Mouse (Mus musculus) liver, postnatal 0 days (tissue): Measurements from ENCODE around the gene Synj1. TPM values are rescaled to one million over a fixed set of nuclear protein-coding genes. Genes with fewer than 3 reads are reported as not detected.

Experiments used
- ATAC-seq: fragments of 200-750 bp; cut with Nextera tagmentation; 2 replicates; pipeline ENCODE4 v1.8.0; 2017; ENCODE audit warnings: mild to moderate bottlenecking, moderate library complexity
- DNase-seq: peaks from one replicate; pipeline ENCODE4 v3.0.0-alpha.2; 2016
- H3K27ac ChIP-seq: fragments of 300-500 bp; sonication (generic); 2 replicates; pipeline ENCODE4 v1.5.1; 2014; ENCODE audit warnings: antibody characterized with exemption, moderate library complexity, mild to moderate bottlenecking, low read depth
- H3K27me3 ChIP-seq: fragments of 300-500 bp; sonication (generic); 2 replicates; pipeline ENCODE4 v1.6.1; 2014; ENCODE audit warnings: low read length, control low read depth, mixed read lengths; ENCODE audit not compliant: insufficient read depth
- H3K36me3 ChIP-seq: fragments of 300-500 bp; sonication (generic); replicated peaks from 2 replicates; pipeline ENCODE4 v1.6.1; 2014; ENCODE audit warnings: mild to moderate bottlenecking, control low read depth, low read length, moderate library complexity, mixed read lengths; ENCODE audit not compliant: insufficient read depth
- H3K4me1 ChIP-seq: fragments of 300-500 bp; sonication (generic); 2 replicates; pipeline ENCODE4 v1.6.1; 2014; ENCODE audit warnings: antibody characterized with exemption, mild to moderate bottlenecking, control low read depth; ENCODE audit not compliant: insufficient read depth
- H3K4me2 ChIP-seq: fragments of 300-500 bp; sonication (generic); 2 replicates; pipeline ENCODE4 v1.6.1; 2014; ENCODE audit warnings: low read depth, mild to moderate bottlenecking, low read length, moderate library complexity, mixed read lengths
- H3K4me3 ChIP-seq: fragments of 300-500 bp; sonication (generic); 2 replicates; pipeline ENCODE4 v1.5.1; 2014; ENCODE audit warnings: low read depth, low read length
- H3K9ac ChIP-seq: fragments of 300-500 bp; sonication (generic); replicated peaks from 2 replicates; pipeline ENCODE4 v1.6.1; 2014; ENCODE audit warnings: mild to moderate bottlenecking, moderate library complexity
- H3K9me3 ChIP-seq: fragments of 300-500 bp; sonication (generic); 2 replicates; pipeline ENCODE4 v1.6.1; 2016; ENCODE audit warnings: mild to moderate bottlenecking, control low read depth, low read length, mixed read lengths
- CTCF ChIP-seq: sonication (generic); IDR thresholded peaks from 2 replicates; pipeline ENCODE4 v1.5.1; 2016; ENCODE audit warnings: antibody characterized with exemption, low read depth
- EP300 ChIP-seq: IDR thresholded peaks from 2 replicates; pipeline ENCODE4 v1.6.1; 2016; ENCODE audit warnings: antibody characterized with exemption, low read depth, mild to moderate bottlenecking
- WGBS: fragments of 180-500 bp; shearing (Covaris S2); extraction: QIAGEN DNeasy Blood & Tissue Kit; methylation state at CpG from one replicate; pipeline ENCODE4 v1.1.7; 2014; ENCODE audit not compliant: insufficient replicate concordance; 5-methylcytosine and 5-hydroxymethylcytosine counted together
- polyA plus RNA-seq: library from polyadenylated mRNA; unstranded; fragments of >200 nt; fragmentation: Nextera tagmentation; extraction: Ambion mirVana; gene quantifications from 2 replicates; pipeline ENCODE4 v1.2.1, GENCODE M21; 2015

Synj1 gene
- polyA plus RNA-seq, 1 experiment from 2014 or later: 8.6 TPM

- no peaks in the 10 kb centered on the region for H3K9me3 ChIP-seq
- DNase-seq: no peak
- H3K4me3 ChIP-seq: no peak overlapping the region
- no peaks in the 10 kb centered on the region for H3K27me3 ChIP-seq
- WGBS: 88% methylated on average over 4 of the region's 4 CpGs
- peaks cover 4% of the 10 kb centered on the region; the same call in 1 of the 2 replicates for H3K4me1 ChIP-seq
- peaks cover 55% of the 10 kb centered on the region for H3K36me3 ChIP-seq
- no peak overlapping the region for H3K4me2 ChIP-seq
- H3K27ac ChIP-seq: no peak overlapping the region
- TF ChIP-seq CTCF (no peak), EP300 (no peak)
- no peak overlapping the region for H3K9ac ChIP-seq
- no peak for ATAC-seq
These were observed 4.7 kb upstream of the Synj1 start for GRCm38 (mm10) chr16:91015761-91016160.

DNA sequence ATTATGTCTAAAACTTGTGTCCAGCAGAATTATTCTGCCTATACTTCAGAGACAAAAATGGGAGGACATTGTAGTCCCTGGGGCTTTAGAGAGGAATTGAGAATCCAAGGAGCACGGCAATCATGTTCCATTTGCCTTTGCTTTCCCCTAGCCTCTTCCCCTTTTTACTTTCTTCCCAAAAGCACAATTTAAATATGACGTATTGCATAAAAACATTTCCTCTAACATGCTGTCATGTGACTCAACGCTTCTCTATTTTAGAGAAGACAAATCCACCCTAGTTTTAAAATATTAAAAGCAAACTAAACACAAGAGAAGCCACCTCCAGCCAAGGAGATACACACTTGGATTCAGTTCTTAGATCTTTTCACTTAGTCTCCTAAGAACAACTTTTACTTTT is 739 bp upstream of the Synj1 start:
- peak overlapping the region; percentile 99 for H3K4me3 ChIP-seq
- peak overlapping the region; percentile 99 for H3K4me2 ChIP-seq
- DNase-seq (no peak), ATAC-seq (no peak)
- no peaks in the 10 kb centered on the region for H3K9me3 ChIP-seq
- H3K27me3 ChIP-seq: no peaks in the 10 kb centered on the region
- 13% methylated on average over 3 of the region's 3 CpGs for WGBS
- H3K4me1 ChIP-seq: peaks cover 12% of the 10 kb centered on the region
- peak overlapping the region; percentile 97 for H3K27ac ChIP-seq
- TF ChIP-seq EP300 (no peak), CTCF (no peak)
- peaks cover 23% of the 10 kb centered on the region for H3K36me3 ChIP-seq
- peak overlapping the region; percentile 98 for H3K9ac ChIP-seq

DNA sequence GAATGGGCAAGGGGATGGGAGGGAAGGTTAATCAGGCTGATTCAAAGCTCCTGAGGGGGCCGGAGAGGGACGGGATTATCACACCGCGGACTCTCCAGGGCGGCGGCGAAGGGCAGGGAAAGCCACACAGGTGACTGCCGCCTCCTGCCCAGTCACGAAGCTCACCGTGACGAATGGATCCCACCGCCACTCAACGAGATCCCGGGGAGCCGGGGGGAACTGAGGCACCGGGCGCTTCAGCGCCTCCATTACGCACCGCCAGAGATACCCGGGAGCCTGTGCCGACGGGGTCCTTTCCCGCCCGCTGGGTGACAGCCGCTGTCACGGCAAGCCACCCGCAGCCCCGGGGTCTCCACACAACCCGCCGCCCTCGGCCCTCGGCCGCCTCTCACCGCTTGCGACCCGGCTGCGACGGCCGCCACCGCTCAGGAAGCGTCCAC is 507 bp downstream of the Synj1 start:
- H3K36me3 ChIP-seq: peaks cover 17% of the 10 kb centered on the region
- H3K9ac ChIP-seq: peak overlapping the region; percentile 98
- H3K4me2 ChIP-seq: peak overlapping the region; percentile 99
- peak overlapping the region; percentile 97 for H3K27ac ChIP-seq
- no peaks in the 10 kb centered on the region for H3K27me3 ChIP-seq
- peak overlapping the region; percentile 99 for H3K4me3 ChIP-seq
- no peaks in the 10 kb centered on the region for H3K9me3 ChIP-seq
- peaks cover 15% of the 10 kb centered on the region for H3K4me1 ChIP-seq
- TF ChIP-seq EP300: no peak
- DNase-seq (no peak), ATAC-seq (peak; percentile 52)
- WGBS: under 1% methylated on average over 41 of the region's 42 CpGs

- Histone ChIP-seq H3K9ac (peak overlapping the region; percentile 98), H3K4me1 (peaks cover 15% of the 10 kb centered on the region), H3K36me3 (peaks cover 12% of the 10 kb centered on the region), H3K4me3 (peak overlapping the region; percentile 99), H3K27ac (peak overlapping the region; percentile 97), H3K4me2 (peak overlapping the region; percentile 99), H3K9me3 (no peaks in the 10 kb centered on the region), H3K27me3 (no peaks in the 10 kb centered on the region)
- DNase-seq (no peak), ATAC-seq (no peak)
- TF ChIP-seq EP300 (no peak), CTCF (no peak)
- 1% methylated on average over 19 of the region's 19 CpGs for WGBS
These were observed 1.1 kb downstream of the Synj1 start for GRCm38 (mm10) chr16:91009942-91010529.

DNA sequence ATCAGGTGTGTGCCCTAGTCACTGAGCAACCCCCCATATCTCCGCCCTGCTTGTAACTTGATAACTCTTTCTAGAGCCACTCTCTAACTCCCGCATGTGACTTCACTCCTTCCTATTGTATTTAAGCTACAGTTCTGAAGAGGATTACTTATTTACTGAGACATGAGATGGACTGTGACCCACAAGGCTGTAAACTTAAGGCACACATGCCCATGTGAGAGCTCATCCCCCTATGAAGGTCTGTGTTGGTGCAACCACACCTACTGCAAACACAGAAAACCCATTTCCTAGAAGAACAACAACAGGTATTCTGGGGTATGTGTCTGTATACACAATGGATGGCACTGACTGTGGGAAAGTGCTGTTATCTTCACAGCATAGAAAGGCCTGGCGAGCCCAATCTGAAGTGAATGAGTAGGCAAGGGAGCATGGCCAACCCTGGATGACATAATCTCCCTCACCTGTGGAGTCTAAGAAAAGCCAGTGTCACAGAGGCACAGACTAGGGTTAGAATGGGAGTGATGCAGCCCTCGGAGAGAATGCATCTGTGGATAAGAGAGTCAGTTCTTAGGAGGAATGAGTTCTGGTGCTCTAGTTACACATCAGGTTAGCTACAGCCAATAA is 6.1 kb downstream of the Synj1 start:
- Histone ChIP-seq H3K4me1 (peaks cover 13% of the 10 kb centered on the region), H3K27me3 (no peaks in the 10 kb centered on the region), H3K9ac (no peak overlapping the region), H3K4me3 (no peak overlapping the region), H3K36me3 (peaks cover 7% of the 10 kb centered on the region; the same call in 1 of the 2 replicates), H3K9me3 (no peaks in the 10 kb centered on the region), H3K4me2 (no peak overlapping the region), H3K27ac (no peak overlapping the region)
- DNase-seq (no peak), ATAC-seq (no peak)
- TF ChIP-seq CTCF (no peak), EP300 (no peak)
- 77% methylated on average over 4 of the region's 4 CpGs for WGBS

DNA sequence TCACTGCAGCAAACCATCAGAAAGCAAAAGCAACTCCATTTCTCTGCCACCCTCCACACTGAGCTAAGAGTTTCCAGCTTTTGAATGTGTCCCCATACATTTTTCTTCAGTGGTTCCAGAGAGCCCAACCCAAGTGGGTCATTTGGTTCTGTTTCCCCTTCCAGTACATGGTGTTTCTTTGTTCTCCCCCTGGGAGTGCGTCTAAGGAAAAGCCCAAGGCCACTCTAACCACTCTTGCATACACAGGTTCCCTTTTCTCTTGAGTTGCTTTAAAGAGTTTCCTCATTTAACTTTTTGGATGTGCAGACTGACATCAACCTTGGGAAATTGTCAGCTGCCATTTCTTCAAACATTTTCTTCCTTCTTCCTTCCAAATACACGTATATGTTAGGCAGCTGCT is 10.0 kb downstream of the Synj1 start:
- WGBS: 40% methylated on average over 2 of the region's 2 CpGs
- Histone ChIP-seq H3K27me3 (no peaks in the 10 kb centered on the region), H3K9ac (no peak overlapping the region), H3K36me3 (peaks cover 10% of the 10 kb centered on the region; the same call in 1 of the 2 replicates), H3K27ac (peak overlapping the region; percentile 44; the same call in 1 of the 2 replicates), H3K4me2 (no peak overlapping the region), H3K4me1 (peaks cover 3% of the 10 kb centered on the region), H3K9me3 (no peaks in the 10 kb centered on the region), H3K4me3 (no peak overlapping the region)
- ATAC-seq (peak; percentile 35; the same call in 1 of the 2 replicates), DNase-seq (no peak)
- TF ChIP-seq EP300 (no peak), CTCF (no peak)
